Mouse (Mus musculus): ENCODE data around the gene Kdf1.

Gene Kdf1

DNA sequence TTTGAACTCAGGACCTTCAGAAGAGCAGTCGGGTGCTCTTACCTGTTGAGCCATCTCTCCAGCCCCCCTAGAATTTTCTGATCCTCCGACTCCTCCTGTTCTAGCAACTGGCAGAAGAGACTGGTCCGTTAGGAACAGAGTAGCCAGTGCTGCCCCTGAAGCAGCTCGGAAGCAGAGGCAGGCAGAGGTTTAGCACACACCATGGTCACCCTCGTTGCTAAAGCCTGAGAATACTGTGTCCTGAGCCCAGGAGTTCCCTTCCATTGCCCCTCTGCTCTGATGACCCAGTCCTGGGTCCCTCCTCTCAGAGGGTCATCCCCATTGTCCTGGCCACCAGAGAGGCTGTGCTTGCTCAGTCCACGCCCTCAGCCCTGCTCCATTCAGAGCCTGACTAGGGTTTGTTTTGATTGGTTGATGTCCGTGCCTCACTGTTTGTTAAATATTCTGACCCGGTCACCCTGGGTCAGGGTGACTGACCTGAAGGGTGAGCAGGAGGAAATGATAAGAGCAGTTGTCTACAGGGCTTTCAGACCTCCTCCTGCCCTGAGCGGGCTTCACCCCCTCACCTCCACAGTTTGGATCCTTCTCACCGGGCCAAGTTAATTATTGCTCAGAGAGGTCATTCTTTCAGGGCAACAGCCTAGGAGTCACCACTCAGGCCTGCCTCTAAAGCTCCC is 38.4 kb downstream of the Kdf1 start:
- DNase-seq: no peak

DNA sequence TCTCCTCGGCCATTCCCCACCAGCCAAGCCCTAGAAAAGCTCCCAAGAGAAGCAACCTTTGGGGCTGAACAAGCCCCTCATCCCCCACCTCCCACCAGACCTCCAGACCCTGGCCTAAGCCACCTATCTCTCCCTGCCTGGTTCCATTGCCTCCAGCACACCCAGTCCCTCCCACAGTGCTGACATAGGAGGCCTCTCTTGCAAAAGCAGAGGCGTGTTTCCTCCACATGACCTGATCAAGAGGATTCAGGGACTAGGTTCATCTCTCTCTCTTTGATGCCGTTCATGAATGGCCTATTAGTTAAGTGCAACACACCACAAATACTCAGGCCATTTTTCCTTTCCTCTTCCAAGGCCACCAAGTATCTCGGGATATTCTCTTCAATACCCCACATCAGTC is 41.1 kb downstream of the Kdf1 start:
- no peak for DNase-seq

DNA sequence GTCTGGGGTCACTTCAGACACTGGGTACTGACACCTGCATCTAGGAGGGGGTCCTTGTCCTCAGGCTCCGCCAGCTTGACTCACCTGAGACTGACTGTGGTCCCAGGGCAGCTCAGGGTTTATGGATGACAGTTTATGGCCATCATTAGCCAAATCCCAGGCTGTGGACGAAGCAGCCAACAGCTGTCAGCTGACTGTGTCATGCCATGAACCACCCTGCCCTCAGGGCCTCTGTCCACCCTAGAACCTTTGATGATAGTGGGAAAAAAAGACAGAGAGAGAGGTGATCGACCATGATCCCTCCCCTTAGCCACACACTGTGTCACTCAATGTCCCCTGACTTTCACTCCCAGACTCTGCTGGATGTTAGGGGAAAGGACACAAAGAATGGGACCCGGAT is 42.9 kb downstream of the Kdf1 start:
- no peak for DNase-seq

DNA sequence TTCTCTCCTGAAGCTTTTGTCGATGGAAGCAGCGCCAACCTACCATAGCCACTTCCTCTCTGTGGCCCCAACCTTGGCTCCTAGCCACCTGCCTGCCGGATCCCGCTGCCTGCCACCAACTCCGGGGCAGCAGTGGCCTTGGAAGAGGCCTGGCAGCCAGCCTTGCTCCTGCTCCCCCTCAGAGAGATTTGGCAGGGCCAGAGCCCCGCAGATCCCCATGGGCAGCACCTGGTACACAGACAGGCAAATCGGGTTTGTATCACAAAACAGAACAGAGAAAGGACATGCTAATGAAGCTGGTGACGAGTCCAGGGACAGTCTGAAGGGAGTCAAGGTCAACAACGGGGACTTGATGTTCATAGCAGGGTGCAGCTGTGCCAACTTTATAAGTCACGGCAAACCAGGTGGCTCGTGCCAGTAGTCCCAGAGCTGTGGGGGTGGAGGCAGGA is 44.4 kb downstream of the Kdf1 start:
- DNase-seq: no peak

DNA sequence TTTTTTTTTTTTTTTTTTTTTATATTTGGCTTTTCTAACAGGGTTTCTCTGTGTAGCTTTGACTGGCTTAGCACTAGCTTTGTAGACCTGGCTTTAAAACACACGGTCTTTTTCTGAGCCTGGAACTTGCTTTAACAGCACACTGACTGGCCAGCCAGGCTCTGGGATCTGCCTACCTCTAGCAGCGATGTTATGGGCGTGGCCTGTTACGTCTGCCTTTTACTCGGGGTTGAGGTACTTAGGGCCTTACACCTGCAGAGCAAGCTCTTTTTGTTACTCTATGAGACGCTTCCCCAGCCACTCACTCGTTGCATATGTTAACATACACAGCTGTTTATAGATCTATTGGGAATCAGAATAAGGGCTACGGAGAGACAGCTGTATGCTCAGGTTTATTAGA is 48.5 kb downstream of the Kdf1 start:
- no peak for DNase-seq

DNA sequence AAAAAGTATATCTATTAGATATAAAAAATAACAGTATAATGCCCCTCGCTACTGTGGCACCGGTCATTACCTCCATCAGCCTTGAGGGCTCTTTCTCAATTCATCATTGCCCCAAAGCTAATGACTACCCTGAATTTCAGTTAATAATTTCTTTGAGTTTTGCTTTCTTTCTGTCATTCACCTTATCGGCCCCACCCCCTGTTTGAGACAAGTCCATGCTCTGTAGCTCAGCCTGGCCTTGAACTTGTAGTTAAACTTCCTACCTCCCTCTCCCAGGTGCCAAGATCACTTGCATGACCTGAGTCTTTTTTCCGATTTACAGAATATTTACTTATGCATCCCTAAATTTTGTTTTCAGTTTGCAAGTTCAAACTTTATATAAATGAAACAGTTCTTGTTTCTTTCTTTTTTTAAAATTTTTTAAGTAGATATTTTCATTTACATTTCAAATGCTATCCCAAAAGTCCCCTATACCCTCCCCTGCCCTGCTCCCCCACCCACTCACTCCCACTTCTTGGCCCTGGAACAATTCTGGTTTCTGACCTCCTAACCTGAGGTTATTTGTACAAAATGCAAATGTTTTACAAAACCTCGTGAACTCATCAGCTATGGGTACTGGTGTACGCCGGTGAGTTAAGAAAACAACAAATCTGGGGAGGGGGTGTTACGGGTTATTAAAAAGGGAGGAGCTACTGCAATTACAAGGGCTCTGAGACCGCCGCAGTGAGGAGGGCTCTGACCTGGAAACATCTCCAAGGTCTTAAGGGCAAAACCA is 50.7 kb downstream of the Kdf1 start:
- DNase-seq: no peak

DNA sequence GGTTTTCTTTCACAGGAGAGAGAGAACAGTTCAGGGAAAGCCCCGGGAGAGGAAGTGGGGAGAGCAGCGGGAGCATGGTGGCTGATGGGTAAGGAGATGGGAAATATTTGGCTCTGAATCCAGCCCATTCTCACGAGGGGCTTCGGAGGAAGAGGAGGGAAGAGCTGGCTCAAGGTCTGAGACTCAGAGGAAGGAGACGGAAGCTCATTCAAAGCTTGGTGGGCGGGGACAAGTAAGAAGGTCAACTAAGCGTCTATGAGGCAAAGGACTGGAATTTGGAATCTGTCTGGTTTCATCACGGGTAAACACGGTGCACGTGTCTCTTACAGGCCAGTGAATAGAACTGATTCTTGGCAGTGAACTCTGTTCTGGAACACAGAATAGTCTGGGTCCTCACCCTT is 51.3 kb downstream of the Kdf1 start:
- DNase-seq: no peak

DNA sequence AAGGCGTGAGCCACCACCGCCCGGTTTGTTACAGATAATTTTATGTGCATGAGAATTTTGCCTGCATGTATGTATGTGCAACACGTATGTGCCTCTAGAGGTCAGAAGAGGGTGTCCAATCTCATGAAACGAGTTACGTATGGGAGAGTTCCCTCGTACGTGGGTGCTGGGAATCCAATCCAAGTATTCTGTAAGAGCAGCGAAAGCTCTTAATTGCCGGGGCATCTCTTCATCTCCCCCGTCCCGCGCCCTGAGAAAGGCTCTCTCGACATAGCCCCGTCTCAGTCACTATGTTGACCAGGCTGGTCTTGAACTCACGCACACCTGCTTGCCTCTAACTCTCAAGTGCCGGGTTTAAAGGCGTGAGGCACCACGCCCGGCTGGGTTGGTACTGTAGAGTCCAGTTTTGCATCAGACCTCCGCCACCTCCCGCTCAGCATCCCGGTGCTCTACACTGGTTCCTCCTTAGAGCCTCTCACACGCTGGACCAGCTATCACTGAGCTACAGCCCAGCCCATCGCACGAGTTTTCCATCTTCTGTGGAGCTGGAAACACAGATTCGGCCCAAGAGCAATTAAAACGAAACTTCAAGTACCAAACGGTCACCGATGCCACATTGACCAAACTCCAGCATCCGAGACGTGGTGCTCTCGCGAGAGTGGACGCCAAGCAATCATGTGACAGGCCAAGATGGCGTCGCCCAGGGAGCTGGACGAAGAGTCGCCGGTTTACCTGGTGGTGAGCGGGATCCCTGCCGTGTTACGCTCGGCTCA is 55.5 kb downstream of the Kdf1 start, which contains the start of gene Gpatch3:
Gene Gpatch3, plus strand, starts transcription at position 676 of the 773 bp plus-strand sequence.
- DNase-seq: peak; percentile 90

DNA sequence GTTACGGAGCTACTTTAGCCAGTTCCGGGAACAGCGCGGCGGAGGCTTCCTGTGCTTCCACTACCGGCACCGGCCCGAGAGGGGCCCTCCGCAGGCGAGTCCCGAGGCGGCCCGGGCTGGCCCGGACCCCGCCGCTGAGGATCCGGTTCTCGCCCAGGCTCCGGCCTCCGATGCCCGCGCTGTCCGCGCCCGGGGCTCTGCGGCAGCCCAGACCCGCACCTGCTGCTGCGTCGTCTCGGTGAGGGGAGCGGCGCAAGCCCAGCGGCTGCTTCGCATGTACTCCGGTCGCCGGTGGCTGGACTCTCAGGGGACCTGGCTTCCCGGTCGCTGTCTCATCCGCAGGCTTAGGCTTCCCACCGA is 56.1 kb downstream of the Kdf1 start:
- DNase-seq: no peak

DNA sequence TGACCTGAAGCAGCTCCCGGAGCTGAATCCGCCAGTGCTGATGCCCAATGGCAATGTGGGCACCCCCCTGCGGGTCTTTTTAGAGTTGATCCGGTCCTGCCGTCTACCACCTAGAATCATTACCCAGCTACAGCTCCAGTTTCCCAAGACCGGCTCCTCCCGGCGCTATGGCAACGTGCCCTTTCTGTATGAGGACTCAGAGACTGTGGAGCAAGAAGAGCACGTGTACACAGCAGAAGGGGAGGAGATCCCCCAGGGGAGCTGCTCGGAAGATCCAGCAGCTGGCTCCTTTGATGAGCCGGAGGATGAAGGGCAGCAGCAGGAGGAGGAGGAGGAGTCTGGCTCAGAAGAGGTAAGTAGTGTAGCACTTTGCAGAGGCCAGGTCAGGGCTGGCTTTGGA is 59.2 kb downstream of the Kdf1 start:
- no peak for DNase-seq
